ENCODE assay signal across 8 mouse cellular contexts in genomic region chr2:145011221-145011620, GRCm38 (mm10).
"Had no signal": no experiment of that assay in that cellular context is flagged by ENCODE, and none has a peak within 500 bp of the region (broad histone marks: within the 10 kb centered on the region; RNA-seq: fewer than 3 reads in every experiment).

No protein-coding gene starts in this region.

- H3K4me2 ChIP-seq: limb, embryonic 13.5 days; midbrain, embryonic 12.5 days had no signal

- H3K9me3 ChIP-seq: limb, embryonic 13.5 days; midbrain, embryonic 12.5 days had no signal

- H3K9ac ChIP-seq: limb, embryonic 13.5 days; liver, embryonic 14.5 days; midbrain, embryonic 12.5 days had no signal

- H3K4me3 ChIP-seq: limb, embryonic 13.5 days; midbrain, embryonic 12.5 days had no signal

- H3K36me3 ChIP-seq: limb, embryonic 13.5 days; midbrain, embryonic 12.5 days had no signal

- H3K27ac ChIP-seq: limb, embryonic 13.5 days; liver, embryonic 14.5 days; midbrain, embryonic 12.5 days had no signal

- H3K4me1 ChIP-seq: limb, embryonic 13.5 days; midbrain, embryonic 12.5 days had no signal

- H3K27me3 ChIP-seq: limb, embryonic 13.5 days; midbrain, embryonic 12.5 days had no signal

- DNase-seq: kidney, postnatal 14 days; layer of hippocampus, postnatal 36 days; lung, adult 18-20 months; right cerebral cortex, postnatal 25 days; thymus, postnatal 4 days had no signal
